ENCODE assay signal across 14 mouse cellular contexts in genomic region chr6:71723555-71723954, GRCm38 (mm10). TPM values are rescaled to one million over a fixed set of nuclear protein-coding genes. Genes with fewer than 3 reads are reported as not detected.
A peak's percentile ranks its signal among the peaks of the same experiment; 100 is the strongest.
DNase-seq lines count a peak whose midpoint lies in the region; ATAC-seq and TF ChIP-seq lines count a peak whose summit lies in the region.
"Had no signal": no experiment of that assay in that cellular context is flagged by ENCODE, and none has a peak within 500 bp of the region (broad histone marks: within the 10 kb centered on the region; RNA-seq: fewer than 3 reads in every experiment).

No protein-coding gene starts in this region.

- H3K27ac ChIP-seq in midbrain, embryonic 13.5 days, result 0 out of 2 replicates have a peak overlapping the region, but pooled peaks have one; percentile 20
- H3K27ac ChIP-seq in midbrain, embryonic 11.5 days (ENCODE audit: low read depth, low read length), result no peak overlapping the region
- no peak overlapping the region for H3K27ac ChIP-seq in embryonic facial prominence, embryonic 14.5 days (replicated peaks; ENCODE audit: low read depth, low read length)
- no peak overlapping the region for H3K27ac ChIP-seq in hindbrain, postnatal 0 days
- no peak overlapping the region for H3K27ac ChIP-seq in liver, embryonic 11.5 days (ENCODE audit: low read depth, low read length)
- H3K27ac ChIP-seq: forebrain, embryonic 12.5 days; heart, embryonic 15.5 days; liver, embryonic 12.5 days had no signal

- no peak for TF ChIP-seq CTCF in hindbrain, postnatal 0 days (IDR thresholded peaks at IDR 0.05; ENCODE audit: low read depth)

- WGBS in midbrain, embryonic 13.5 days, result 50% methylated on average over 4 of the region's 4 CpGs
- 46% methylated on average over 4 of the region's 4 CpGs for WGBS in midbrain, embryonic 11.5 days
- WGBS in embryonic facial prominence, embryonic 14.5 days, result 33% methylated on average over 4 of the region's 4 CpGs
- 39% methylated on average over 4 of the region's 4 CpGs for WGBS in hindbrain, postnatal 0 days
- 53% methylated on average over 4 of the region's 4 CpGs for WGBS in liver, embryonic 11.5 days

- no peak for DNase-seq in cerebellum, adult 11 months
- no peak for DNase-seq in midbrain, embryonic 11.5 days (ENCODE audit: low spot score, missing footprints)
- DNase-seq in embryonic facial prominence, embryonic 14.5 days (ENCODE audit: low spot score), result peak; percentile 41
- DNase-seq in hindbrain, postnatal 0 days (ENCODE audit: low spot score), result no peak
- DNase-seq in liver, embryonic 11.5 days (ENCODE audit: low spot score), result no peak
- no peak for DNase-seq in kidney, postnatal 14 days
- DNase-seq: kidney, adult 11 months; lung, postnatal 10 days; midbrain, embryonic 14.5 days had no signal

- H3K36me3 ChIP-seq in midbrain, embryonic 13.5 days, result no peaks in the 10 kb centered on the region
- H3K36me3 ChIP-seq in midbrain, embryonic 11.5 days (ENCODE audit: control insufficient read depth, insufficient read depth, low read length), result no peaks in the 10 kb centered on the region
- H3K36me3 ChIP-seq in embryonic facial prominence, embryonic 14.5 days (ENCODE audit: control insufficient read depth, insufficient read depth, low read length), result no peaks in the 10 kb centered on the region
- H3K36me3 ChIP-seq in hindbrain, postnatal 0 days (ENCODE audit: insufficient read depth, low read length), result no peaks in the 10 kb centered on the region
- no peaks in the 10 kb centered on the region for H3K36me3 ChIP-seq in liver, embryonic 11.5 days (ENCODE audit: control insufficient read depth, insufficient read depth, low read length)
- H3K36me3 ChIP-seq: forebrain, embryonic 12.5 days; heart, embryonic 15.5 days; liver, embryonic 12.5 days had no signal

- no peak overlapping the region for H3K4me2 ChIP-seq in midbrain, embryonic 13.5 days (replicated peaks)
- H3K4me2 ChIP-seq in midbrain, embryonic 11.5 days, result no peak overlapping the region
- H3K4me2 ChIP-seq in embryonic facial prominence, embryonic 14.5 days (ENCODE audit: low read depth, low read length), result no peak overlapping the region
- H3K4me2 ChIP-seq in hindbrain, postnatal 0 days (ENCODE audit: low read depth, low read length), result no peak overlapping the region
- H3K4me2 ChIP-seq in liver, embryonic 11.5 days, result no peak overlapping the region
- H3K4me2 ChIP-seq: forebrain, embryonic 12.5 days; heart, embryonic 15.5 days; liver, embryonic 12.5 days had no signal

- H3K9ac ChIP-seq in midbrain, embryonic 13.5 days (replicated peaks), result no peak overlapping the region
- no peak overlapping the region for H3K9ac ChIP-seq in midbrain, embryonic 11.5 days (ENCODE audit: low read length)
- no peak overlapping the region for H3K9ac ChIP-seq in embryonic facial prominence, embryonic 14.5 days (ENCODE audit: low read depth, low read length)
- H3K9ac ChIP-seq in hindbrain, postnatal 0 days (replicated peaks; ENCODE audit: low read length), result no peak overlapping the region
- no peak overlapping the region for H3K9ac ChIP-seq in liver, embryonic 11.5 days (ENCODE audit: low read depth, low read length)
- H3K9ac ChIP-seq: forebrain, embryonic 12.5 days; heart, embryonic 15.5 days; liver, embryonic 12.5 days had no signal

- peak; percentile 80 for ATAC-seq in cerebellum, adult (ENCODE audit: insufficient number of reproducible peaks, low FRiP score, low TSS enrichment)
- ATAC-seq in midbrain, embryonic 13.5 days, result no peak; the same call in 1 of the 2 replicates
- ATAC-seq in midbrain, embryonic 11.5 days (ENCODE audit: low FRiP score), result no peak
- peak; percentile 62; the same call in 1 of the 2 replicates for ATAC-seq in embryonic facial prominence, embryonic 14.5 days (ENCODE audit: low read depth)
- 0 out of 2 replicates have a peak, but pooled peaks have one; percentile 19 for ATAC-seq in hindbrain, postnatal 0 days
- ATAC-seq in liver, embryonic 11.5 days (replicated peaks; ENCODE audit: low FRiP score), result no peak
- ATAC-seq: liver, embryonic 12.5 days had no signal

- H3K27me3 ChIP-seq in midbrain, embryonic 13.5 days, result no peaks in the 10 kb centered on the region
- no peaks in the 10 kb centered on the region for H3K27me3 ChIP-seq in midbrain, embryonic 11.5 days (ENCODE audit: control insufficient read depth, insufficient read depth, low read length)
- H3K27me3 ChIP-seq in embryonic facial prominence, embryonic 14.5 days (replicated peaks; ENCODE audit: control insufficient read depth, insufficient read depth, low read length), result no peaks in the 10 kb centered on the region
- no peaks in the 10 kb centered on the region for H3K27me3 ChIP-seq in hindbrain, postnatal 0 days (ENCODE audit: insufficient read depth, low read length)
- H3K27me3 ChIP-seq in liver, embryonic 11.5 days (replicated peaks; ENCODE audit: control insufficient read depth, insufficient read depth, low read length), result no peaks in the 10 kb centered on the region
- H3K27me3 ChIP-seq: forebrain, embryonic 12.5 days; heart, embryonic 15.5 days; liver, embryonic 12.5 days had no signal

- no peak overlapping the region for H3K4me3 ChIP-seq in midbrain, embryonic 13.5 days (replicated peaks)
- no peak overlapping the region for H3K4me3 ChIP-seq in midbrain, embryonic 11.5 days (ENCODE audit: low read depth, low read length)
- no peak overlapping the region for H3K4me3 ChIP-seq in embryonic facial prominence, embryonic 14.5 days (ENCODE audit: low read depth, low read length)
- H3K4me3 ChIP-seq in hindbrain, postnatal 0 days (ENCODE audit: low read length), result no peak overlapping the region
- no peak overlapping the region for H3K4me3 ChIP-seq in liver, embryonic 11.5 days (ENCODE audit: low read depth, low read length)
- H3K4me3 ChIP-seq: forebrain, embryonic 12.5 days; heart, embryonic 15.5 days; liver, embryonic 12.5 days had no signal

- no peaks in the 10 kb centered on the region for H3K9me3 ChIP-seq in midbrain, embryonic 13.5 days
- H3K9me3 ChIP-seq in midbrain, embryonic 11.5 days (ENCODE audit: control insufficient read depth, low read length), result no peaks in the 10 kb centered on the region
- H3K9me3 ChIP-seq in embryonic facial prominence, embryonic 14.5 days (ENCODE audit: control insufficient read depth, low read length), result no peaks in the 10 kb centered on the region
- no peaks in the 10 kb centered on the region for H3K9me3 ChIP-seq in hindbrain, postnatal 0 days (ENCODE audit: low read length)
- no peaks in the 10 kb centered on the region for H3K9me3 ChIP-seq in liver, embryonic 11.5 days (ENCODE audit: control insufficient read depth, low read length)
- H3K9me3 ChIP-seq: forebrain, embryonic 12.5 days; heart, embryonic 15.5 days; liver, embryonic 12.5 days had no signal

- peaks cover 20% of the 10 kb centered on the region for H3K4me1 ChIP-seq in midbrain, embryonic 13.5 days (replicated peaks)
- 0 out of 2 replicates have a peak, but pooled peaks cover 5% of the 10 kb centered on the region for H3K4me1 ChIP-seq in midbrain, embryonic 11.5 days (ENCODE audit: control insufficient read depth, insufficient read depth, low read length)
- H3K4me1 ChIP-seq in embryonic facial prominence, embryonic 14.5 days (ENCODE audit: control insufficient read depth, insufficient read depth, low read length), result no peaks in the 10 kb centered on the region
- H3K4me1 ChIP-seq in hindbrain, postnatal 0 days (ENCODE audit: insufficient read depth, low read length), result peaks cover 8% of the 10 kb centered on the region; the same call in 1 of the 2 replicates
- H3K4me1 ChIP-seq in liver, embryonic 11.5 days (replicated peaks; ENCODE audit: control insufficient read depth, insufficient read depth, low read length), result peaks cover 5% of the 10 kb centered on the region

RNA-seq across cellular contexts. Expression of gene Reep1, which starts 16.2 kb away (rescaled TPM):
- 197 and 202 TPM in 2 replicates for polyA plus RNA-seq in midbrain, embryonic 13.5 days (2015; fragmentation: Nextera tagmentation; extraction: Ambion mirVana)
- polyA plus RNA-seq in midbrain, embryonic 11.5 days (2014; fragmentation: Nextera tagmentation; extraction: Ambion mirVana), result 72.1 TPM in 2 replicates
- polyA plus RNA-seq in embryonic facial prominence, embryonic 14.5 days (2014; fragmentation: Nextera tagmentation; extraction: Ambion mirVana), result 28.4 and 29.3 TPM in 2 replicates
- total RNA-seq in hindbrain, postnatal 0 days (2014; rRNA removed), result 319 and 369 TPM in 2 replicates
- polyA plus RNA-seq in hindbrain, postnatal 0 days (2015; fragmentation: Nextera tagmentation; extraction: Ambion mirVana), result 188 and 213 TPM in 2 replicates
- polyA plus RNA-seq in liver, embryonic 11.5 days (2014; fragmentation: Nextera tagmentation; extraction: Ambion mirVana), result 11.1 and 12.2 TPM in 2 replicates

Comparison
In these comparisons a context has a peak if more than half of its experiments do, and no peak if none do; other contexts are left out.
1. ATAC-seq: peak in cerebellum, adult (single experiment), embryonic facial prominence, embryonic 14.5 days (single experiment) and hindbrain, postnatal 0 days (single experiment); none in midbrain, embryonic 13.5 days (single experiment), midbrain, embryonic 11.5 days (single experiment) and liver, embryonic 11.5 days (single experiment).